Mouse (Mus musculus) ZHBTc4 (cell line): ENCODE measurements at regions not wholly inside any gene's neighbourhood (a gene's known extent, or its start where the extent isn't known, plus 50 kb on each side); places are given as distances from the start of the nearest gene placed in this dataset.

ENCODE experiments used
- DNase-seq: peaks from one replicate; pipeline ENCODE4 v3.0.0-alpha.2; 2011; ENCODE audit warnings: low read depth, low spot score

DNA sequence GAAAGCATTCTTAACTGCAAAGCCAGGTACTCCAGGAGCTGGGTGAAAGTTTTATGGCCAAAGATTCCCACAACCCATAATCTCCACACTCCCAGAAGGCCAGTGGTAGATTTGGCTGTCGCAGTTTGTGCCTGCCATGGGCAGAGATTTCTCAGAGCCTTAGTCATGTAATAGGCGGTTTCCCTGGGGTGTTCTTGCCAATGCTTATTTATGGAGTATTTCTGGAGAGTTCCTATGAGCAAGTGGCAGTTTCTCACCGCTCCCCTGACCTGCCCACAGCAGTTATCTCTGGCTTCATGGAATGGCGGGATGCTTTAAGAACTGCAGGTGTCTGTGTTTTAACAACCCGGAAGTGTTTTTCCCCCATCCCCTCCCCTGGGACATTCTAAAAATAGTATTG, 179.8 kb downstream of the 4933412E24Rik start:
- DNase-seq, result no peak

DNA sequence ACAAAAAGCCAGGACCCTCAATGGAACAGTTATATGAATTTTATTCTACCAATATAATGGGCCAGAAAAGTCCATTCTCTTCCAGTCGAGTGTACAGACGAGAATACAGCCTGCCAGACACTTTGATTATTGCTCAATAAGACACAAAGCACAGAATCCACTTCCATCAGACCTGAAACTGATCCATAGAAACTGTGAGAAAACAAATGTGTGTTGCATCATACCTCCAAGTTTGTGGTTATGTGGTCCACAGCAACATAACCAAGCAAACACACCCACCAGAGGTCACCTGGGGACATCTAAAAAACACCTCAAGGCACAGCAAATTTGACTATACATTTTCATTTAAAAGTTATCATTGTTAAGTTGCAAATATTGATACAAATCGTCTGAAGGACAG, 183.2 kb downstream of the 4933412E24Rik start:
- DNase-seq, result no peak

DNA sequence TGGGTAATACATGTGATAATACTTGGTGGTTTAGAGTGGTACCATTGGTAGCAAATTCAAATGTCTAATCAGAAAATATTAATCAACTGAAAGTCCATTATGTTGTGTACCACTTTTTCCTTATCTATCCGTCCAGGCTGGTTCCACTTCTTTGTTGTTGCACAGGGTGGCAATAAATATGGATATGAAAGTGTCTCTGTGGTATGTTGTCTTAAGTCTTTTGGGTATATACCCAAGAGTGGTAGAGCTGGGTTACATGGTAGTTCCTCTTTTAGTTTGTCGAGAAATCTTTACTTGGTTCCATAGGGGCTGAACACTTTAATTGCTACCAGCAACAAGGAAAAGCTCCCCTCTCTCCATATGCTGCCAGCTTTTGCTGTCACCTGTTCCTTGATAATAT, 184.9 kb downstream of the 4933412E24Rik start:
- DNase-seq, result no peak

DNA sequence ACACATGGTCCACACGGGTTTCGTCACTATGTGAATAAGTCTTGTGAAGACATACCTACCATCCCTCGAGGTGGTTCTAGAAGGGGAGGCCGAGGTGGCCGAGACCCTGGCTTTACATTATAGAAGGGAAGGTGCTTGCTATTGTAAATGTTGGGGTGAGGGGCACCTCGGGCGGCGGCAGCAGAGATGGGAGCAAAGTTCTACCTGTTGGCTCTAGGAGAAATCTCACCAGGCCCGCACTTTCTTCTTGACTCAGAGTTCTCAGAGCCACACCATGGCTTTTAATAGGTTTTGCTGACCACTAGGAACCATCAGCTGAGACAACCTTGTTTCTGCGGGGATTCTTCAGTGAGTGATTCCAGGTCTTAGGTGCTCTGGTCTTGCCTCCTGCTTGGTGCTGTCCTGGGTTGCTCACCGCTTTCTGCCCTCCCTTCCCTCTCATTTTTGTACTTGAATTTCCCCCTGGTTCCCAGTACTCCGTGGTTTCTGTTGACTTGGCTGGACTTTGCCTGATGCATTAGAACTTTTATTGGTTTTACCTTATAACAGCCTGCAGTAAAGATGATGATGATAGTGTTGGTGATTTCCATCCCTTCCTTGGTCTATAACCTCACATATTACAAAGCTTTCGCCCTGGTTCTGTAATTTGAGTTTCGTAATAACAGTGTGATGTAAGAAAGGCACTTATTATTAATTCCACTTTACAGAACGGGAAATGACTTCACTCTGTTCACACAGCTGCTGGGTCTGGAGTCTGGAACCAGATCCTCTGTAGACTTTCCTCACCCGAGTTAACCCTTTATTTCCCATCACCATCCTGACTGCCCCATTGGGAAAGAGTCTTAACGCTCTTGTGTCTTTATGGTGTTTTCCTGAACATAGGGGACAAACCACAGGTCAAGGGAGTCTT, 185.6 kb downstream of the 4933412E24Rik start:
- DNase-seq, result no peak

DNA sequence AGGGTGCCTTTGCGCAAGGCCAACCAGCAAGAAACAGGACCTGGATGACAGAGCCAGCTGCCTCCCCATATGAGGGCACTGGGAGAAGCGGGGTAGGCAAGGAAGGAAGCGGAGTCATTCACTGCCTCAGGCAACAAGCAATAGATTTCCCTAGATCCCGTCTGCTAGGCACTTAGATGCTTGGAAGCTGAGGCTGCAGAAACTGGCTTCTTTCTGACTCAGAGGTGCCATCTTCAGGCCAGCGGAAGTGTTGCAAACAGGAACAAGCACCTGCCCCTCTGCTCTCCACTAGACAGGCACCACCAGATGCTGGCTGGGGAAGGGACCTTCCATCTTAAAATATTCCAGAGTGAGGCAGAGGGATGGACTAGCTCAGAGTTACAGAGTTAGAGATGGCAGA, 188.0 kb downstream of the 4933412E24Rik start:
- peak; percentile 88 for DNase-seq

DNA sequence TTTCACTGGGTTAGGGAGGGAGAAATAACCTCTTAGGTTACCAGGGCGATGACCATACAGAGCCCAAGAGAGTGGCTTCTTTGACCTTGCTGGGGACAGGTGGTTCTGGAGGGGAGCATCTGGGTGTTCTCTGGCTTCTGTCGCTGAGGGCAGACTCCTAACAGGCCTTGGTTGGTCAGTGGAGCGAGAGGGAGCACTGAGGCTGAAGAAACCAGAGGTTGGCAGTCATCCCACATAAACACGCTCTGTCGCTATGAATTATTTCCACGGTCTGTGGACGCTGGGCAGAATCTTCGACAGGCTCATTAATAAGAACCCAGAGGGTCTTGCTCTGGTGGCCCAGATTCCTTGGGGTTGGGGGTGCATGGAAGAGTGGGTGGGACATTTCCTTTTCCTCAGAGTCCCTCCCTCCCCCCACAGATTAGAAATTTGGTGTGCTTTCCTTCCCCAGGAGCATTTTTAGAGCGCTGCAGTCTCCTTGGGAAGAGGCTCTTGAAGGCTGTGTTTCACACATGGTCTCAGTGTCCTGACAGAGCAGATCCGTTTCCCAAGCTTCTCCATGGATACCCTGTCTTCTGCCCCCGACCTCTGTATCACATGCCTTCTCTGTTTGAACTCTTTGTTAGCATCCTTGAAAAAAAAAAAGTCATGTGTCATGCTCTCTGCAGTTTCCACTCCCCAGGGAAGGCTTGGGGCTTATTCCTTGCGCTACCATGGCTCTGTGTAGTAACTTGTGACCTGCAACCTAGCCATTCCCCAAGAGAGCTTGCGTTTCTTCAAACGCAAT, 190.1 kb downstream of the 4933412E24Rik start:
- DNase-seq, result no peak

DNA sequence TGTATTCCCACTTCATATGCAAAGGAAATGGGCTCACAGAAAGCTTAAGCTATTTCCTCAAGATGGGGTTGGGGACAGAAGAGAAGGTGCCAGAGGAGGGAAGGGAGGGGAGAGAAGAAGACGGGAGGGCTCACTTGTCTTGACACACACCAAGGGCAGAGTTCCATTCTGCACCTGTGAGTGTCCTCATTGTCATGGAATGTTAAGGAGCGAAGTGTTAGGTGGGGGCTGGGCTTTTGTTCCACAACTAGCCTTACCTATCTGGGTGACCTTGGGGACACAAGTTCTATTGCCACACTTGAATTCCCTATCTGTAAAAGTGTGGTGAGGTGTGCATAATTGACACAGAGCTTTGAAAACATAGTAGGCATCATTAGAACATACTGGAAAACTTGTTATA, 192.5 kb downstream of the 4933412E24Rik start:
- DNase-seq, result peak; percentile 89

DNA sequence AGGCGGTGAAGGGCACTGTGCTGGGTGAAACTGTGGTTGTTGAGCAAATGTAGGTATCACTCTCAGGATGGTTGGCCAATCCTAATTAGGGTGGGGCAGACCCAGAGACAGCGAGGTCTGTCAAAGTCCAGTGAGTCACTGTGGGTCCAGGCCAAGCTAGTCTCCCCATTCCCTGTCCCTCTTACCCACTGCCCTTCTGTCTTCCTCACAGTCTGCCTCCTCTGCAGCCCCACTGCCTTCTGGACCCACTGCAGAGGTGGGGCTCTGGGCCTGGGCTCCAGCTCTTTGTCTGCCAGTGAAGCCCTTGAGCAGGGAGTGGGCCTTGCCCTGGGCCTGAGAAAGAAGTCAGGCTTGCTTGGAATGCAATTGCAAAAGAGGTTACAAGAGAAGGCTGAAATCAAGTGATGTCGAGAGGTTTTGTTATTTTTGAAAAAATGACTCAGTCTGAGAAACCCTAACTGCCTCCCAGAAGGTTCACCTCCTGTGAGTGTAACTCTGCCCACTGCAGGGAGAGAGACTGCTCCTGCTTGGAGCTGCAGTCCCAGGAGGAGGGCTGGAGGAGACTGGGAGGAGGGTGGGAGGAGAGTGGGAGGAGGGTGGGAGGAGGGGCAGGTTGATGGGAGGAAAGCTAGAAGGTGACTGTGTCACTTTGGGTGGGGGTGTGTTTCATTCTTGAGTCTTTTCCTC, 193.3 kb downstream of the 4933412E24Rik start:
- DNase-seq, result peak; percentile 90

DNA sequence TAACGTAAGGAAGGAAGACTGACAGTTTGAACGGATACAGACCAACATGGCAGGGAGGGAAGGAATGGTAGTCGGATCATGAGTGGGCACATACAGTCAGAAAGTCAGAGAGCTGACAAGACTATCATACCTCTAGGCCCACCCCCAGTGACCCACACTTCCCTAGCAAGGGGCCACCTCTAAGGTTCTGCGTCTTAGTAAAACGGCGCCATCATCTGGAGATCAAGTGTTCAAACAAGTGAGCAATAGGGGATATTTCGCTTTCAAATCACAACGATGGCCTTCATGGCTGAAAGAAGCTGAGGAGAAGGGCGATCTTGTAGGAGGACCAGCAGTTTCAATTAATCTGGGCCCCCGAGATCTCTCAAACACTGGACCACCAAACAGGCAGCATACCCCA, 196.1 kb downstream of the 4933412E24Rik start:
- DNase-seq, result no peak

DNA sequence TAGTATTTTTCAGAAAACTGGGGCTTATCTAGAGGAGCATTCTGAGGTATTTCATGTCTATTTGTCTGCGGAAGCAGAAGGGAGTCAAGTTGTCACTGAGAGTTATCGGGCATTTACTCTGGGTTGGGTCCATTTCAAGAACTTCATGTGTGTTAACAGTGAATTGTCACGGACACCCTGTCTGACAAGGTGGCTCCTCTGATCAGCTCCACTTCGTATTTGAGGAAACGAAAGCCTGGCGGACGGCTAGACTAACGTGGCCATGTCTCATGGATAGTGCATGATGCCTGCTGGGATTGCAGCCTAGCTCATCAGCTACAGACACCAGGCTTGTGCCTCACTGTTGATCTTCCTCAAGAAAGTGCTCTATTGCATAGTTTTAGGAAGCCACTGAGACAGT, 200.4 kb downstream of the 4933412E24Rik start:
- no peak for DNase-seq

DNA sequence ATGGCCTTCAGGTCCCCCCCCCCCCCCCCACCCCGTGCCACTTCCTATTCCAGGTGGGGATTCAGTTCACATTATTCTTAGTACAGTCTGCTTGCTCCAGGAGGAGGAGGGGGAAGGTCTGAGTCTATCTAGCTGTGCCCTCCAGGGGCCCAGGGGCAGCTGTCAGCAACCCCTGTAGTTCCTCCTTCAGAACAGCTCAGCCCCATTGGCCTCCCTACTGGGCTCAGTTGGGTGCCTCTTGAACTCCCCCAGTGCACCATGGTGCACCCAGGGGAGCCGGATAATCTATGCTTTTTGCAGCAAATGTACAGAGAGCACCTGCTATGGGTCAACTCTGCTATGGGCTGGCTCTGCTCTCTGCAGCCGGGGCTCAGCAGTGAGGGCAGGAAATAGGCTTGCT, 204.8 kb downstream of the 4933412E24Rik start:
- no peak for DNase-seq

DNA sequence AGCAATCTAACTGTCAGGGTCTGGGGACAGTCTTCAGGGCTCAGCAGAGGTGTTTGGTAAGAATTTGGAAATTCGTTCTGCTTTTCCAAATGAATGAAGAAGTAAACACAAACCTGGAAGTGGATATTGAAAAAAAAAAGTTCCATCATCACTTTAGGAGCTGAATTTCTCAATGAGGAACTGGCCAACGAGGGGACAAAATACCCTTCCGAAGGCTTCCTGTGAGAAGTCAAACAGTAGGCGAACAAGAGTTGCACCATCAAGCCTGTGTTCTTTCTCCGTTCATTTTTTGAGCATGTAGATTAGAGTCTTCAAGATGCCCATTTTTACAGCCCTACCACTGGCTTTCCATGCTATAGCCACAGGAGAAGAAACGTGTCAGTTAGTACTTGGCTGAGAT, 207.1 kb downstream of the 4933412E24Rik start:
- DNase-seq, result no peak

DNA sequence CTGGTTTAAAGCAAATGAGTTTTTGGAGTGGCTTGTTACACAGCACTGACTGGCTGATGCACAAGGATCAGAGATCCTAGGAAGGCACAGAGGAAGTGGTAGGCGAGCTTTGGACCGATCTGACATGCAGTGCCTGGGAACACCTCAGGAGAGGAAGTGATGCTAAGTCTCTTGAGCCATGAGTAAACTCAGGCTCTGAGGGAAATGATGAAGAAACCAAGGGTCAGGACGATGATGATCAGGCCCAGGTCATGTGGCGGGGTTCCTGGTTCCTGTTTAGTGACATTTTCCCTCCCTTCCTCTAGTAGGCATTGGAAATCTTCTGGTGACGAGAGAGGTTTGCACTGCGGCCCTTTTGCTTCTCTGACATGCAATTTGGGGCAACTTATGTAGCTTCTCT, 208.7 kb downstream of the 4933412E24Rik start:
- no peak for DNase-seq

DNA sequence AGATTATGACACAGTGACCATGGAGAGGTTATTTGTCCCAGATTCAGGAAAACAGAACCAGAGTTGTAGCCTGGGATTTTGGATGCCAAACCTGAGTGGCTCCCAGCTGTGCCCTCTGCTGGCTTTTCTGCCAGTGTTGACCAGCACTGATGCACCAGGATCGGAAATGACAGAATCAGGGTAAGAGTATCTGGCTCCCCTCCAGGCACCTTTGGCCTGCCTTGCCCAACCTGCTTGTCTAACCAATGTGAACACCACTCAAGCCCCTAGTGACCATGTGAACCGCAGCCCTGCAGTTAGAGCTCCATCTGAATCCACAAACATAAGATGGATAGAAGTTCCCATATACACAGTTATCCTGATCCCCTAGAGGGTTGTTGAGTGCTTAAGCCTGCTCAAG, 210.6 kb downstream of the 4933412E24Rik start:
- DNase-seq, result no peak

DNA sequence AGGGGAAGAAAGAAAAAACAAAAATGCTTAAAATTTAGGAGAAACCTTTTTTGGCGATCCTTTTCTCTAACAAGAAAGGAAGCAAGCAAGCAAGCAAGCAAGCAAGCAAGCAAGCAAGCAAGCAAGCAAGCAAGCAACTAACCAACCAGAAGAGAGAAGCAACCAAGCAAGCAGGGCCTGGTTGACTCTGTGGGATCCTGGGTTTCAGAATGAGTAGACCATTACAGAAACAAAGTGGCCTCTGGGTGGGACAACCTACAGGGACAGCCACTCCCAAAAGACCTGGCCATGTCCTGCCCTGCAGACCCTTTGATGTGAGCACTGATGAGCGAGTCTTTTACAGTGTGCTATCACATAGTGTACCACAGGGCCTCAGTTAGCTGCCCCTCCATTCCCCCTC, 211.6 kb downstream of the 4933412E24Rik start:
- DNase-seq, result no peak

DNA sequence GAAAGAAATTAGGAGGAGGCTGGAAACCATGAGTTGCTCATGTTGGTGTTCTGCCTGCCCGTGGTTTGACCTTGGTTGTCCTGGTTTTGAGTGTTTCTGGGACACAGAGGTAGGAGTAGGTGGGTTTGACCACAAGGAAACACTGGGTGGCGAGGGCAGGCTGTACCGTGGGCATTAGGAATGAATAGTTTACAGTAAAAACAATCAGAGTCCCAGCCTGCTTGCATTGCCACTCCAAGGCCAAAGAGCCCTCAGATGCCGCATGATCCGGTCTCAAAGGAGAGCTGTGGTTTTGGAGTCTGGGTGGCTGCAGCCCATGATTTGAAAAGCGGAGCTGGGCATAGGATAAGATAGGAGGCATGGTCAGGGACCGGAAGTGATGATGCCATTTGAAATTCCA, 212.0 kb downstream of the 4933412E24Rik start:
- DNase-seq, result no peak

DNA sequence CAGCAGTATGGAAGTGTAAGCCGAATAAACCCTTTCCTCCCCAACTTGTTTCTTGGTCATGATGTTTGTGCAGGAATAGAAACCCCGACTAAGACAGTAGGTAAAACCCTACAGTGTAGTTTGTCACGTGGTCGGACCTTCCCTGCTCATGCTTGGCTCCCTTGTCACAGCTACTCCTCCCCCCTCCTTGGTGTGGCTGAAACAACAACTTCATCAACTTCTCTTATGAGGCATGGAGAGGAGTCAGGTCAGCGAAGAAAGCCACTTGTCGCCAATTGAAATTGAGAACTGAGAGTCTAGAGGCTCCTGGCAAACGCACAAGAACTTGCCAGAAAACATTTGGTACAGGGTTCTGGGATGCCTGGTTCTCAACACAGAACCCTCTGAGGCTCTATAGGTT, 214.1 kb downstream of the 4933412E24Rik start:
- no peak for DNase-seq

DNA sequence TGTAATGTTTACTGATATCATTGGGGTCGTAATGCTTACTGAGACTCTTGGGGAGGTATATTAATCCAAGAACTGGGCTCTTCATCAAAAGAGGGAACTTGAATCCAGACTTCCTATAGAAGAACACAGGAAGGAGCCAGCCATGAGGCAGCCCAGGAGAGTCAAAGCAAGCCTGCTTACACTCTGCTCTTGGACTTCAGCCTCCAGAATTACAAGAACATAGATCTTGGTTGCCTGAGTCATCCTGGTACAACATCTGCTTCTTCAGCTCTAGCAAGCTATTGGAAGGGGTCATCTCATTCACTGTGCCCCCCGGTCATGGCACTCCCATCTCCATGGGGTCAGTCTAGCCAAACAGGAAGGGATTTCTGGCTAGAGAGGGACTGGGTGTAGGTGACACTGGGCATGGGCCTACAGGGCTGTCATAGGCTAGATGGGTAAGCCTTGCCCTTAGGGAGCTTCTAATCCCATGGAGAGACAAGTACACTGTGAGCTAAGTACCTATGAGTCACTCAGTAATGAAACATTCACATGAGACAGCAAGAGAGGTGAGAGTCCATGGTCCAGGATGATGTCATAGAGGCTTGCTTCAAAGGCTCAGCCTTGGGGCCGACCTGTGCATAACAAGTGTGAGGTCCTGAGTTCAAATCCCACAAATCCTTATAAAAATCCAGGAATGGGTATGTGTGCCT, 217.1 kb downstream of the 4933412E24Rik start:
- DNase-seq, result no peak

DNA sequence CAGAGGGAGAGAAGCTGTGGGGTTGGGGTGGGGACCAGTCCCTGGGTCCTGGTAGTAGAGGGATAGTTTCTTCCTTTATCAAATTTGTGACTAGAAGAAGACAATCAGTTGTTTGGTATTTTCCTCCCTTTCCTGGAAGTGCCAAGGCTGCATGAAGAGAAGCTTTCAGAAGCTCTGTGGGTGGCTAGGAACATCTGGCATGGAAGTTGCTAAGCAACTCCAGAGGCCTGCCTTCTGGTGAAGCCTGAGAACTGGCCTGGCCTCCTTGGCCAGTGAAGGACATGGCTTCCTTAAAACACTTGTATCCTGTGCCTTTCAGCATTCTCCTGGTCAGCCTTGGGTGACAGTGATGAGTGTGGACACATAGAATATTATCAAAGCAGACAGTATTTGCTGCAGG, 217.9 kb downstream of the 4933412E24Rik start:
- DNase-seq, result no peak

DNA sequence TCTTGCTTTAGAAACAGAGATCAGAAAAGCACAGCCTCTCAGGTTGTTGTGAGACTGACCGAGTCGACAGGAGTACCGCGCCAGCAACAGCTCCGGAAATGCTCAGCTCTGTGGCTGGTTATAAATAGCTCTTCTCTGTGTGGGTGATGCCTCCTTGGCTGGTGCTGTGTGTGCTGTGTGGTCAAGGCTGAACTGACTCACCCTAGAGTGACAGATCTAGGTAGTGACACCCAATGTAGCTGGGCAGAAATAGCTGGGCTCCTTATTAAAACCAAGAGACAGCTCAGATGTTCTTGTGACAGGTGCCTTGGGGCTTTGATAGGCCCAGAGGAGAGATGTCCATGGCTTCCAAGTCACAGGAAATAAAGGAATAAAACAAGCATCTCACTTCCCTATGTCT, 220.7 kb downstream of the 4933412E24Rik start:
- DNase-seq, result no peak

DNA sequence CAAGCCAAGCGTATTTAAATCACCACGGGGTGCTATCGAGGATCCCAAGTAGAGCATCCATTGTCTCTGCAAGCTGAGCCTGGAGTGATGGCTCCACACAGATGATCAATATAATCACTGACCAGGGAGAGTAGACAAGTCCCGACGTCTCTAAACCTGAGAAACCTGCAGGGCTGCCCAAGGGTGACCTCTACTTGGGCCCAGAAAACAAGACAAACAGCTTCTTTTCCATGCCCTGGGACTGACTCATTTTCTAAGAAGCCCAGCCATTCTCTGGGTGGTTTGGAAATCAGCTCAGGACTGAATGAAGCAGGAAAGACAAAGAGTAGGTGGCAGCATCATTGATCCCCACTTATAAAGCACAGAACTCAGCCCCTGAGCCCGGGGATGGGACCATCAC, 221.5 kb downstream of the 4933412E24Rik start:
- DNase-seq, result no peak
